Mouse (Mus musculus) yolk sac, embryonic 10.5 days (tissue): ENCODE results near the gene Tlr13.

ENCODE experiments used
- DNase-seq: peaks from one replicate; pipeline ENCODE4 v3.0.0-alpha.2; 2017; ENCODE audit warnings: low spot score

Tlr13 gene

GRCm38 (mm10) chrX:106142936-106143335, at the start of gene Tlr13:
Gene Tlr13 (plus strand): TSS chrX:106143204.
- no peak for DNase-seq

GRCm38 (mm10) chrX:106105464-106105863, 37.5 kb upstream of the Tlr13 start:
- no peak for DNase-seq

- no peak for DNase-seq
Measured at GRCm38 (mm10) chrX:106113881-106114280, 29.1 kb upstream of the Tlr13 start.

- peak; percentile 30 for DNase-seq
Measured at GRCm38 (mm10) chrX:106114674-106115073, 28.3 kb upstream of the Tlr13 start.

- DNase-seq = no peak
Measured at GRCm38 (mm10) chrX:106122823-106123222, 20.2 kb upstream of the Tlr13 start.

- DNase-seq = no peak
Measured at GRCm38 (mm10) chrX:106128283-106128682, 14.7 kb upstream of the Tlr13 start.

GRCm38 (mm10) chrX:106129877-106130276, 13.1 kb upstream of the Tlr13 start:
- no peak for DNase-seq

GRCm38 (mm10) chrX:106134916-106135315, 8.1 kb upstream of the Tlr13 start:
- DNase-seq = no peak

GRCm38 (mm10) chrX:106135484-106135883, 7.5 kb upstream of the Tlr13 start:
- no peak for DNase-seq

- no peak for DNase-seq
Measured at GRCm38 (mm10) chrX:106135916-106136575, 7.0 kb upstream of the Tlr13 start.

- no peak for DNase-seq
Measured at GRCm38 (mm10) chrX:106139309-106140070, 3.5 kb upstream of the Tlr13 start.

- DNase-seq = no peak
Measured at GRCm38 (mm10) chrX:106148185-106148584, 5.2 kb downstream of the Tlr13 start.

GRCm38 (mm10) chrX:106149460-106149859, 6.5 kb downstream of the Tlr13 start:
- no peak for DNase-seq

- peak; percentile 61 for DNase-seq
Measured at GRCm38 (mm10) chrX:106154180-106154586, 11.2 kb downstream of the Tlr13 start.

- DNase-seq = no peak
Measured at GRCm38 (mm10) chrX:106155892-106156291, 12.9 kb downstream of the Tlr13 start.

- peak; percentile 55 for DNase-seq
Measured at GRCm38 (mm10) chrX:106163995-106164394, 21.0 kb downstream of the Tlr13 start.

- DNase-seq = peak; percentile 58
Measured at GRCm38 (mm10) chrX:106164555-106164954, 21.6 kb downstream of the Tlr13 start.

GRCm38 (mm10) chrX:106165089-106165488, 22.1 kb downstream of the Tlr13 start:
- DNase-seq = peak; percentile 24

- DNase-seq = peak; percentile 65
Measured at GRCm38 (mm10) chrX:106171106-106171852, 28.3 kb downstream of the Tlr13 start.

- no peak for DNase-seq
Measured at GRCm38 (mm10) chrX:106171853-106172154, 28.8 kb downstream of the Tlr13 start.

GRCm38 (mm10) chrX:106176331-106176730, 33.3 kb downstream of the Tlr13 start:
- DNase-seq = no peak

- DNase-seq = peak; percentile 22
Measured at GRCm38 (mm10) chrX:106184279-106184678, 41.3 kb downstream of the Tlr13 start.

GRCm38 (mm10) chrX:106185706-106186105, 42.7 kb downstream of the Tlr13 start:
- no peak for DNase-seq
